Comparison of ENCODE assay signal across 9 mouse cellular contexts in genomic region chrX:159269072-159269471, GRCm38 (mm10). TPM values are rescaled to one million over a fixed set of nuclear protein-coding genes. Genes with fewer than 3 reads are reported as not detected.
DNase-seq lines count a peak whose midpoint lies in the region; TF ChIP-seq lines count a peak whose summit lies in the region.
"Had no signal": no experiment of that assay in that cellular context is flagged by ENCODE, and none has a peak within 500 bp of the region (broad histone marks: within the 10 kb centered on the region; RNA-seq: fewer than 3 reads in every experiment).

No protein-coding gene starts in this region.

- H3K27ac ChIP-seq in MEL (ENCODE audit: control insufficient read depth, low read depth, low read length): no peak overlapping the region
- H3K27ac ChIP-seq: liver, embryonic 15.5 days had no signal

- no peak overlapping the region for H3K9ac ChIP-seq in MEL (ENCODE audit: control insufficient read depth, low read depth, low read length, poor library complexity, severe bottlenecking)
- H3K9ac ChIP-seq: liver, embryonic 15.5 days had no signal

- H3K27me3 ChIP-seq in MEL (ENCODE audit: control insufficient read depth in 1 of 2, insufficient read depth in 2 of 2, low read length in 2 of 2): no peaks in the 10 kb centered on the region
- H3K27me3 ChIP-seq: liver, embryonic 15.5 days had no signal

- H3K4me3 ChIP-seq in MEL (ENCODE audit: control insufficient read depth in 1 of 2, insufficient read depth in 1 of 2, low read depth in 2 of 2, low read length in 2 of 2): no peak overlapping the region
- H3K4me3 ChIP-seq in lung, adult 2 months (replicated peaks; ENCODE audit: extremely low read depth, low read depth, low read length): no peak overlapping the region
- H3K4me3 ChIP-seq: liver, embryonic 15.5 days had no signal

- no peak for TF ChIP-seq POLR2A in MEL (IDR thresholded peaks at IDR 0.05; ENCODE audit: control insufficient read depth in 1 of 2, insufficient read depth in 1 of 2, low read depth in 1 of 2, low read length in 2 of 2, poor library complexity in 1 of 2)
- TF ChIP-seq POLR2A in lung, adult 2 months (IDR thresholded peaks at IDR 0.05; ENCODE audit: borderline replicate concordance, extremely low read depth, low read depth, low read length): no peak

- DNase-seq in adrenal gland, postnatal 14 days: peak; percentile 53
- no peak for DNase-seq in adrenal gland, postnatal 4 days (ENCODE audit: low spot score in 2 of 2)
- DNase-seq in layer of hippocampus, adult 11-12 months (ENCODE audit: low spot score): peak; percentile 25
- no peak for DNase-seq in layer of hippocampus, adult 9-10 months (ENCODE audit: low spot score)
- peak; percentile 87 for DNase-seq in MEL (ENCODE audit: low read depth, low spot score)
- DNase-seq in cerebellum, postnatal 36 days: peak; percentile 22 to 46
- DNase-seq in lung, adult 2 months: peak; percentile 19
- peak; percentile 38 for DNase-seq in thymus, postnatal 25 days

- peak; percentile 13 to 81 (median 68); a peak in 5 of 6 replicates for TF ChIP-seq CTCF in MEL (IDR thresholded peaks at IDR 0.05 in 2 of 3, conservative IDR thresholded peaks at IDR 0.05 in 1 of 3; ENCODE audit: control insufficient read depth in 1 of 3, insufficient read depth in 1 of 3, low read depth in 2 of 3, low read length in 3 of 3, poor library complexity in 1 of 3, severe bottlenecking in 1 of 3)
- no peak for TF ChIP-seq CTCF in lung, adult 2 months (IDR thresholded peaks at IDR 0.05; ENCODE audit: insufficient read depth, low read length)

- no peaks in the 10 kb centered on the region for H3K9me3 ChIP-seq in MEL (replicated peaks; ENCODE audit: insufficient read depth, low read length)
- H3K9me3 ChIP-seq: liver, embryonic 15.5 days had no signal

- TF ChIP-seq RAD21 in MEL (IDR thresholded peaks at IDR 0.05; ENCODE audit: low read depth, low read length): peak; percentile 82

- peaks cover 3 to 5% of the 10 kb centered on the region in 2 experiments; a peak in 3 of 4 replicates for H3K4me1 ChIP-seq in MEL (ENCODE audit: control insufficient read depth in 1 of 2, insufficient read depth in 2 of 2, low read length in 2 of 2)
- no peaks in the 10 kb centered on the region; the same call in 1 of the 2 replicates for H3K4me1 ChIP-seq in lung, adult 2 months (ENCODE audit: control insufficient read depth, insufficient read depth, low read length)
- H3K4me1 ChIP-seq: liver, embryonic 15.5 days had no signal

- H3K36me3 ChIP-seq in MEL (ENCODE audit: control insufficient read depth in 1 of 2, insufficient read depth in 2 of 2, low read length in 2 of 2): peaks cover 0 to 8% of the 10 kb centered on the region in 2 experiments; a peak in 2 of 4 replicates
- H3K36me3 ChIP-seq: liver, embryonic 15.5 days had no signal

- no peaks in the 10 kb centered on the region for H3K79me2 ChIP-seq in MEL (ENCODE audit: control insufficient read depth, insufficient read depth, low read length, poor library complexity)

- TF ChIP-seq EP300 in MEL (IDR thresholded peaks at IDR 0.05; ENCODE audit: low read depth in 1 of 2, low read length in 2 of 2): peak in 1 of 2 experiments; percentile 38; a peak in 1 of 4 replicates

TF ChIP-seq in MEL, 35 proteins besides CTCF, POLR2A, EP300 and RAD21:
- TF ChIP-seq MEF2A (IDR thresholded peaks at IDR 0.05; ENCODE audit: extremely low read depth, insufficient replicate concordance, low read depth, low read length, poor library complexity, severe bottlenecking) (no peak), RCOR1 (IDR thresholded peaks at IDR 0.05; ENCODE audit: low read depth, low read length) (no peak), POLR2AphosphoS2 (IDR thresholded peaks at IDR 0.05; ENCODE audit: low read length) (no peak), MYC (IDR thresholded peaks at IDR 0.05; ENCODE audit: low read depth, low read length) (no peak), ZC3H11A (IDR thresholded peaks at IDR 0.05; ENCODE audit: low read depth, low read length) (peak; percentile 44; the same call in 1 of the 2 replicates), SMC3 (IDR thresholded peaks at IDR 0.05; ENCODE audit: low read depth, low read length) (peak; percentile 76)

RNA-seq across cellular contexts. Expression of gene Rps6ka3, which starts 59.0 kb away (rescaled TPM):
- total RNA-seq in adrenal gland, postnatal 14 days (2021): 62.6 and 64.2 TPM in 2 replicates
- 10 to 100 TPM; 58.0 to 59.7 TPM for total RNA-seq in adrenal gland, postnatal 4 days (2021)
- total RNA-seq in MEL (2012; rRNA removed): 10.9 and 11.6 TPM in 2 replicates
- 10 to 100 TPM in 1 of 2 experiments, not detected in 1; 32.7 TPM for polyA plus RNA-seq in MEL (2012; ENCODE audit: insufficient read depth in 1 of 2, insufficient read length in 2 of 2, low read depth in 1 of 2, low replicate concordance in 2 of 2, missing spikeins in 1 of 2)
- polyA plus RNA-seq in lung, adult 2 months (2012; rRNA removed): 14.6 and 19.2 TPM in 2 replicates

Comparison
In these comparisons a context has a peak if more than half of its experiments do, and no peak if none do; other contexts are left out.
1. DNase-seq: peak in adrenal gland, postnatal 14 days (single experiment), layer of hippocampus, adult 11-12 months (single experiment), MEL (single experiment), cerebellum, postnatal 36 days (2 of 2), lung, adult 2 months (single experiment) and thymus, postnatal 25 days (single experiment); none in adrenal gland, postnatal 4 days (0 of 2) and layer of hippocampus, adult 9-10 months (single experiment).